Mouse (Mus musculus): ENCODE results near the gene Rnf126.

DNA sequence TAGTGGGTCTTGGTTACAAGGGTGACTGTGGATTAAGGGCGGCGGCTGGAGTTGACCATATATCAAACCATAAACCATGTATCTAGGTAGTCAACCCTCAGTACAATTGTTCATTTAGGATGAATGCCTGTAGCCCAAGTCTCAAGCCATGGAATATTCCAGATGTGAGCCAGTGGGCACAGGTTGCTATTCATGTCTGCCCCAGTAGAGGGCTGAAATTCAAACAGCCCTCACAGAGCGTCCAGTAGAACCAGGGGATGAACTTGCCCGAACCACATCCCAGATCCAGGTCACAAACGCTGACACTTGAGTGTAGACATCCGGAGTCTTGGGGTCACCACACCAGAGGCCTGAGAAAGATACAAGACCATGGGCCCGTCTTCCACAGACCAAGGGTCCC, 16.3 kb upstream of the Rnf126 start:
- TF ChIP-seq CTCF (IDR thresholded peaks at IDR 0.05; ENCODE audit: extremely low read depth, insufficient read depth, low read length) (peak; percentile 20; the same call in 1 of the 2 replicates), POLR2A (IDR thresholded peaks at IDR 0.05; ENCODE audit: extremely low read depth, insufficient read depth, low read length) (no peak)
